9 mouse cellular contexts compared by ENCODE assay signal in genomic region chr16:30188769-30189430, GRCm38 (mm10).
DNase-seq lines count a peak whose midpoint lies in the region; TF ChIP-seq lines count a peak whose summit lies in the region.
"Had no signal": no experiment of that assay in that cellular context is flagged by ENCODE, and none has a peak within 500 bp of the region (broad histone marks: within the 10 kb centered on the region; RNA-seq: fewer than 3 reads in every experiment).

No protein-coding gene starts in this region.

- WGBS in cerebellum, adult 2 months, result 13% methylated on average over 8 of the region's 8 CpGs
- WGBS in thymus, adult 2 months, result 96% methylated on average over 8 of the region's 8 CpGs

- no peaks in the 10 kb centered on the region for H3K36me3 ChIP-seq in thymus, adult 2 months (ENCODE audit: control insufficient read depth, insufficient read depth, low read length)
- H3K36me3 ChIP-seq: neural tube, embryonic 13.5 days had no signal

- H3K4me1 ChIP-seq in cerebellum, adult 2 months (ENCODE audit: control insufficient read depth, insufficient read depth, low read length), result peaks cover 31% of the 10 kb centered on the region
- peaks cover 41% of the 10 kb centered on the region for H3K4me1 ChIP-seq in thymus, adult 2 months (replicated peaks; ENCODE audit: control insufficient read depth, insufficient read depth, low read length)

- TF ChIP-seq CTCF in cerebellum, adult 2 months (IDR thresholded peaks at IDR 0.05; ENCODE audit: borderline replicate concordance, insufficient read depth, low read depth, low read length), result no peak
- no peak for TF ChIP-seq CTCF in thymus, adult 2 months (IDR thresholded peaks at IDR 0.05; ENCODE audit: borderline replicate concordance, control insufficient read depth, extremely low read depth, insufficient read depth, low read length, poor library complexity)

- peak; percentile 45 for DNase-seq in retina, postnatal 1 day
- no peak for DNase-seq in retina, embryonic 14.5 days (ENCODE audit: low spot score)
- DNase-seq in cerebellum, adult 2 months, result peak; percentile 71 to 83
- DNase-seq in gastrocnemius, postnatal 25 days, result peak; percentile 65
- peak; percentile 94 to 96 for DNase-seq in kidney, postnatal 36 days
- peak; percentile 80 to 92 for DNase-seq in lung, postnatal 4 days
- DNase-seq in thymus, adult 2 months, result no peak
- no peak for DNase-seq in thymus, postnatal 0 days (ENCODE audit: low spot score)

- TF ChIP-seq POLR2A in cerebellum, adult 2 months (IDR thresholded peaks at IDR 0.05; ENCODE audit: borderline replicate concordance, insufficient read depth, low read length), result no peak
- no peak for TF ChIP-seq POLR2A in thymus, adult 2 months (IDR thresholded peaks at IDR 0.05; ENCODE audit: control insufficient read depth, extremely low read depth, insufficient read depth, low read length, poor library complexity)

- no peaks in the 10 kb centered on the region for H3K27me3 ChIP-seq in cerebellum, adult 2 months (ENCODE audit: control insufficient read depth, insufficient read depth, low read length)
- H3K27me3 ChIP-seq in thymus, adult 2 months (ENCODE audit: control insufficient read depth, insufficient read depth, low read length), result no peaks in the 10 kb centered on the region

- no peak overlapping the region for H3K4me3 ChIP-seq in cerebellum, adult 2 months (replicated peaks; ENCODE audit: insufficient read depth, low read depth, low read length)
- H3K4me3 ChIP-seq in thymus, adult 2 months (ENCODE audit: control insufficient read depth, insufficient read depth, low read length), result no peak overlapping the region

- H3K27ac ChIP-seq in cerebellum, adult 2 months (ENCODE audit: insufficient read depth, low read length), result peak overlapping the region; percentile 5
- H3K27ac ChIP-seq in thymus, adult 2 months (ENCODE audit: control insufficient read depth, insufficient read depth, low read length), result no peak overlapping the region

Comparison
In these comparisons a context has a peak if more than half of its experiments do, and no peak if none do; other contexts are left out.
1. DNase-seq: peak in retina, postnatal 1 day (single experiment), cerebellum, adult 2 months (2 of 2), gastrocnemius, postnatal 25 days (single experiment), kidney, postnatal 36 days (2 of 2) and lung, postnatal 4 days (2 of 2); none in retina, embryonic 14.5 days (single experiment), thymus, adult 2 months (single experiment) and thymus, postnatal 0 days (single experiment).